Mouse (Mus musculus): ENCODE measurements at regions not wholly inside any gene's neighbourhood (a gene's known extent, or its start where the extent isn't known, plus 50 kb on each side); places are given as distances from the start of the nearest gene placed in this dataset.

DNA sequence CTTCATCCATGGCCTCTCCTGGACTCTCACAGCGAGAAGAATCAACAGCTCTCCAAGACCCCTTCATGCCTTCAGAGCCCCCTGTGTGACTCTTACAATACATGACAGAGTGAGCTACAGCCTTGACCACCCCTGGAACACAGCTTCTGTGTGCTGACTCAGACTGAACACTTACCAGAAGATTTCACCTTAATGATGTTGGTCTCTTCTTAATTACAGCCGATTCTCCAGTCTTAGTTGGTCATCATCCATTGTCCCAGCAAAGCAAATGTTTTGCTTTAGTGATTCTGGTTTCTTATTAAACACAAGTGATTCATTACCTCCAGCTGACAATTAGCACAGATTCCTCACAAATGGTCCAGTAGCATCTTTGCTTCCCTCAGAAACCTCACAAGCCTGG lies 134.0 kb upstream of the Inhba start:
- Histone ChIP-seq H3K9me3 (replicated peaks; ENCODE audit: control insufficient read depth, insufficient read depth, low read length, poor library complexity, severe bottlenecking) (no peaks in the 10 kb centered on the region), H3K27me3 (ENCODE audit: control insufficient read depth, insufficient read depth, low read length, poor library complexity, severe bottlenecking) (no peaks in the 10 kb centered on the region), H3K4me1 (ENCODE audit: control insufficient read depth, insufficient read depth, low read length) (no peaks in the 10 kb centered on the region), H3K36me3 (ENCODE audit: control insufficient read depth, insufficient read depth, low read length, poor library complexity, severe bottlenecking) (no peaks in the 10 kb centered on the region), H3K4me3 (ENCODE audit: low read depth, low read length) (no peak overlapping the region), H3K9ac (ENCODE audit: low read depth, poor library complexity, severe bottlenecking) (no peak overlapping the region), H3K27ac (ENCODE audit: insufficient read depth, low read length) (no peak overlapping the region)
- TF ChIP-seq CTCF (IDR thresholded peaks at IDR 0.05; ENCODE audit: low read depth, low read length) = no peak
- TF ChIP-seq POLR2A (IDR thresholded peaks at IDR 0.05; ENCODE audit: insufficient read depth, low read length) = no peak
- TF ChIP-seq EP300 (IDR thresholded peaks at IDR 0.05; ENCODE audit: insufficient read depth, low read depth, low read length) = no peak

DNA sequence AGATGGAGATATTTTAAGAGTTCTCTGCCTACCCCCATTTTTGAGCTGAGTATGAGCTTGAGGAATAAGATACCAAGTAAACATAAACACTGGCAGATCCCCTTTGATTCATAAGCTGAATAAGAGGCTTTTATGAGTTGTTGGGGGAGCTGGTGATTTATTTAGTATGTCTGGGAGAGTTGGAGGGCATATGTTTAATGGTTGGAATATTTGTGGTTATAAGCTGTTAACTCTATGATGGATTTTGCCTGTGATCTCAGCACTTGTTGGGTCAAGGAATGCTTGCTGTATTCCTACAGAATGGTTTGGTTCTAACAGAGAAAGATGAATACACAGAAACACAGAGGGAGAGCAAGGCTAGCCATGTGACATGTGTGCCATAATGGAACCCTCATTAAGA lies 132.1 kb upstream of the Inhba start:
- Histone ChIP-seq H3K9me3 (replicated peaks; ENCODE audit: control insufficient read depth, insufficient read depth, low read length, poor library complexity, severe bottlenecking) (no peaks in the 10 kb centered on the region), H3K36me3 (ENCODE audit: control insufficient read depth, insufficient read depth, low read length, poor library complexity, severe bottlenecking) (no peaks in the 10 kb centered on the region), H3K9ac (ENCODE audit: low read depth, poor library complexity, severe bottlenecking) (no peak overlapping the region), H3K27ac (ENCODE audit: insufficient read depth, low read length) (no peak overlapping the region), H3K4me1 (ENCODE audit: control insufficient read depth, insufficient read depth, low read length) (no peaks in the 10 kb centered on the region), H3K4me3 (ENCODE audit: low read depth, low read length) (no peak overlapping the region), H3K27me3 (ENCODE audit: control insufficient read depth, insufficient read depth, low read length, poor library complexity, severe bottlenecking) (no peaks in the 10 kb centered on the region)
- TF ChIP-seq CTCF (IDR thresholded peaks at IDR 0.05; ENCODE audit: low read depth, low read length) = no peak
- no peak for TF ChIP-seq EP300 (IDR thresholded peaks at IDR 0.05; ENCODE audit: insufficient read depth, low read depth, low read length)
- TF ChIP-seq POLR2A (IDR thresholded peaks at IDR 0.05; ENCODE audit: insufficient read depth, low read length) = no peak

DNA sequence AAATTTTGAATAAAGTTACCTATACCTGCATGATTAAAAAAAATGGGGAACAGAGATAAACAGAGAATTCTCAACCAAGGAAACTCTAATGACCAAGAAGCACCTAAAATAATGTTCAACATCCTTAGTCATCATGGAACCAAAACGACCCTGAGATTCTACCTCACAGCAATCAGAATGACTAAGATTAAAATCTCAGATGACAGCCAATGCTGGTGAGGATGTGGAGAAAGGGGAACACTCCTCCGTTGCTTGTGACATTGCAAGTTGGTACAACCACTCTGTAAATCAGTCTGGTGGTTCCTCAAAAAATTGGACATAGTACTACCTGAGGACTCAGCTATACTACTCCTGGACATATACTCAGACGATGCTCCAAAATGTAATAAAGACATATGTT lies 120.9 kb upstream of the Inhba start:
- no peaks in the 10 kb centered on the region for H3K36me3 ChIP-seq (ENCODE audit: control insufficient read depth, insufficient read depth, low read length, poor library complexity, severe bottlenecking)
- H3K4me1 ChIP-seq (ENCODE audit: control insufficient read depth, insufficient read depth, low read length) = no peaks in the 10 kb centered on the region
- no peaks in the 10 kb centered on the region; the same call in 1 of the 2 replicates for H3K9me3 ChIP-seq (replicated peaks; ENCODE audit: control insufficient read depth, insufficient read depth, low read length, poor library complexity, severe bottlenecking)
- H3K4me3 ChIP-seq (ENCODE audit: low read depth, low read length) = no peak overlapping the region
- H3K27ac ChIP-seq (ENCODE audit: insufficient read depth, low read length) = no peak overlapping the region
- H3K27me3 ChIP-seq (ENCODE audit: control insufficient read depth, insufficient read depth, low read length, poor library complexity, severe bottlenecking) = no peaks in the 10 kb centered on the region
- H3K9ac ChIP-seq (ENCODE audit: low read depth, poor library complexity, severe bottlenecking) = no peak overlapping the region
- TF ChIP-seq POLR2A (IDR thresholded peaks at IDR 0.05; ENCODE audit: insufficient read depth, low read length) (no peak), EP300 (IDR thresholded peaks at IDR 0.05; ENCODE audit: insufficient read depth, low read depth, low read length) (no peak), CTCF (IDR thresholded peaks at IDR 0.05; ENCODE audit: low read depth, low read length) (no peak)

DNA sequence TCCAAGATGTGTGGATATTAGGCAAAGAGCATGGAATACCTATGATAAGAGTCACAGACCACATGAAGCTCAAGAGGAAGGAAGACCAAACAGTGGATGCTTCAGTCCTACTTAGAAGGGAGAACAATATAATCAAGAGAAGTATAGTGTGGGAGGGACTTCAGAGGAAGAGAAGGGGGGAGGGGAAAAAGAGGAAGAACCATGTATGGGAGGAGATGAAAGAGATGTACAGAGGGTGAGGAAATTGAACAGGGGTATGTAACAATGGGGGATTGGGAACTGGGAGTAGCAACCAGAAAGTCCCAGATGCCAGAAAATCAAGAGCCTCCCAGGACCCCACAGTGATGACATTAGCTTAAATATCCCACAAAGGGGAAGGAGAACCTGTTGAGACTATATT lies 120.2 kb upstream of the Inhba start:
- no peak for TF ChIP-seq CTCF (IDR thresholded peaks at IDR 0.05; ENCODE audit: low read depth, low read length)
- no peak for TF ChIP-seq EP300 (IDR thresholded peaks at IDR 0.05; ENCODE audit: insufficient read depth, low read depth, low read length)
- no peak for TF ChIP-seq POLR2A (IDR thresholded peaks at IDR 0.05; ENCODE audit: insufficient read depth, low read length)
- Histone ChIP-seq H3K9me3 (replicated peaks; ENCODE audit: control insufficient read depth, insufficient read depth, low read length, poor library complexity, severe bottlenecking) (no peaks in the 10 kb centered on the region; the same call in 1 of the 2 replicates), H3K27ac (ENCODE audit: insufficient read depth, low read length) (no peak overlapping the region), H3K36me3 (ENCODE audit: control insufficient read depth, insufficient read depth, low read length, poor library complexity, severe bottlenecking) (no peaks in the 10 kb centered on the region), H3K4me3 (ENCODE audit: low read depth, low read length) (no peak overlapping the region), H3K27me3 (ENCODE audit: control insufficient read depth, insufficient read depth, low read length, poor library complexity, severe bottlenecking) (no peaks in the 10 kb centered on the region), H3K9ac (ENCODE audit: low read depth, poor library complexity, severe bottlenecking) (no peak overlapping the region), H3K4me1 (ENCODE audit: control insufficient read depth, insufficient read depth, low read length) (no peaks in the 10 kb centered on the region)

- Histone ChIP-seq H3K27me3 (ENCODE audit: control insufficient read depth, insufficient read depth, low read length, poor library complexity, severe bottlenecking) (no peaks in the 10 kb centered on the region; the same call in 1 of the 2 replicates), H3K27ac (ENCODE audit: insufficient read depth, low read length) (no peak overlapping the region)
- TF ChIP-seq POLR2A (IDR thresholded peaks at IDR 0.05; ENCODE audit: insufficient read depth, low read length) (no peak), CTCF (IDR thresholded peaks at IDR 0.05; ENCODE audit: low read depth, low read length) (no peak), EP300 (IDR thresholded peaks at IDR 0.05; ENCODE audit: insufficient read depth, low read depth, low read length) (no peak)
Measured at GRCm38 (mm10) chr13:15898201-15898600, 113.5 kb upstream of the Inhba start.

DNA sequence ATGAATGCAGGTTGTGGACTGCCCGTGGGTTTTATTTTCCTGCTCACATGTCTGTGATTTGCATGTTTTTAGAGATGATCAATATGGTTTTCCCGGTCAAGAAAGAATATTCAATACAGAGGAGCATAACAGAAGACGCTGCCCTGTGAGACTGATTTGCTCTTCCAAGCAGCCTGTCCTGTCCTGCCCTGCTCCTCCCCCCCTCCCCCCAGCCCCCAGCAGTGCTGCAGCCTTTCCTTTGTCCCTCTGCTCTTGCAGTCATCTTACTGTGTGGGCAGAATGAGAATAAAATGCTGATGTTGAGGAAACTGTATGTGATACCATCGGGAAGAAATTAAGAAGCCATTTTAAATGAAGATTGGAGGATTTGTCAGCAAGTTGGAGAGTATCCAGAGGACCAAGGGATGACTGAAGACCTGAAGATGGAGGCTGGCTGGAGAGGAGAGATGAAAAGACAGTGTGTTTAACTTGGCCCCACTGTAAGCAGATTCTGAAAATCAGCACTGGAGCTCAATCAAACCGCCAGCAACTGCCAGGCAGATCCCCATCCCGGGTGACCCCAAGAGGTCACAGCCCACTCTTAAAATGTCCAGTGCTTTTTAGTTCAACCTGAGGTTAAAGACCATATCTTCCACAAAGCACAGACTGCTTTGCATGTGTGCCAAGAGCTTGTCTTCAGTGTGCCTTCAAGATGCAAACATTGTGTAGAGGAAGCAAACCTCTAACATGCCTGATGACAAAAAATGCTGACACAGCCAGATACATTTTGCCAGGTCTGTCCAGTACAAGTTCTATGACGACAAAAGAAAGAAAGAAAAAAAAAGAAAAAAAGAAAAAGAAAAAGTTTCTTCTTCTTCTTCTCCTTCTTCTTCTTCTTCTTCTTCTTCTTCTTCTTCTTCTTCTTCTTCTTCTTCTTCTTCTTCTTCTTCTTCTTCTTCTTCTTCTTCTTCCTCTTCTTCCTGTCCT lies 109.7 kb upstream of the Inhba start:
- no peaks in the 10 kb centered on the region; the same call in 1 of the 2 replicates for H3K27me3 ChIP-seq (ENCODE audit: control insufficient read depth, insufficient read depth, low read length, poor library complexity, severe bottlenecking)
- no peaks in the 10 kb centered on the region for H3K9me3 ChIP-seq (replicated peaks; ENCODE audit: control insufficient read depth, insufficient read depth, low read length, poor library complexity, severe bottlenecking)
- no peaks in the 10 kb centered on the region for H3K36me3 ChIP-seq (ENCODE audit: control insufficient read depth, insufficient read depth, low read length, poor library complexity, severe bottlenecking)
- H3K4me3 ChIP-seq (ENCODE audit: low read depth, low read length) = no peak overlapping the region
- no peaks in the 10 kb centered on the region for H3K4me1 ChIP-seq (ENCODE audit: control insufficient read depth, insufficient read depth, low read length)
- TF ChIP-seq CTCF (IDR thresholded peaks at IDR 0.05; ENCODE audit: low read depth, low read length) = no peak
- no peak for TF ChIP-seq EP300 (IDR thresholded peaks at IDR 0.05; ENCODE audit: insufficient read depth, low read depth, low read length)
- TF ChIP-seq POLR2A (IDR thresholded peaks at IDR 0.05; ENCODE audit: insufficient read depth, low read length) = no peak
- H3K27ac ChIP-seq (ENCODE audit: insufficient read depth, low read length) = no peak overlapping the region
- H3K9ac ChIP-seq (ENCODE audit: low read depth, poor library complexity, severe bottlenecking) = no peak overlapping the region

More at GRCm38 (mm10) chr13:15898201-15898600, 113.5 kb upstream of the Inhba start:
- Histone ChIP-seq H3K4me1 (ENCODE audit: control insufficient read depth, insufficient read depth, low read length) (no peaks in the 10 kb centered on the region), H3K9ac (ENCODE audit: low read depth, poor library complexity, severe bottlenecking) (no peak overlapping the region), H3K9me3 (replicated peaks; ENCODE audit: control insufficient read depth, insufficient read depth, low read length, poor library complexity, severe bottlenecking) (no peaks in the 10 kb centered on the region), H3K4me3 (ENCODE audit: low read depth, low read length) (no peak overlapping the region), H3K36me3 (ENCODE audit: control insufficient read depth, insufficient read depth, low read length, poor library complexity, severe bottlenecking) (no peaks in the 10 kb centered on the region)

Data from ES-Bruce4 (cell line).